In the genomic region with DNA sequence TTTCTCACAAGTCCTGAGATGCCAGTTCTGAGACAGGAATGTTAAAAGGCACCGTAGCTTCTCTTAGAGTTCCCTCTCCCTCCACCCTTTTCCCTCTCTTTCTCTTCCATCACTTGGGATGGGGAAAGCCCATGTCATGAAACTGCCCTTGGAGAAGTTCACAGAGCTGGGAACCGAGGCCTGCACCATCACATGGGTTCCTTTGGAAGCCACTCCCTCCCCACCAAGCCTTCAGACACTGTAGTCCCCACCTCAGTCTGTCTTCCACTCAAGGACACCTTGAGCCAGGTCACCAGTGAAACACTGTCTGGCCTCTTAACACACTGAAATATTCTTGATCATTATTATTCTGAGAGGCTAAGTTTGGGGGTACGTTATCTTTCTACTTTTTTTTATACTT, we compare ENCODE assay signal across 30 mouse cellular contexts. TPM values are rescaled to one million over a fixed set of nuclear protein-coding genes. Genes with fewer than 3 reads are reported as not detected.
A peak's percentile ranks its signal among the peaks of the same experiment; 100 is the strongest.
DNase-seq lines count a peak whose midpoint lies in the region; ATAC-seq lines count a peak whose summit lies in the region.
"Had no signal": no experiment of that assay in that cellular context is flagged by ENCODE, and none has a peak within 500 bp of the region (broad histone marks: within the 10 kb centered on the region; RNA-seq: fewer than 3 reads in every experiment).

No protein-coding gene starts in this region.

- no peak overlapping the region for H3K27ac ChIP-seq in intestine, embryonic 15.5 days

- peaks cover 7% of the 10 kb centered on the region for H3K4me1 ChIP-seq in intestine, embryonic 15.5 days (replicated peaks)

- H3K4me2 ChIP-seq in intestine, embryonic 15.5 days (replicated peaks) = no peak overlapping the region

- 78% methylated on average over 3 of the region's 3 CpGs for WGBS in intestine, embryonic 15.5 days

- H3K9ac ChIP-seq in intestine, embryonic 15.5 days = no peak overlapping the region

- no peaks in the 10 kb centered on the region for H3K9me3 ChIP-seq in intestine, embryonic 15.5 days
- H3K9me3 ChIP-seq: G1E had no signal

- H3K4me3 ChIP-seq in intestine, embryonic 15.5 days (replicated peaks) = no peak overlapping the region

- no peaks in the 10 kb centered on the region for H3K36me3 ChIP-seq in intestine, embryonic 15.5 days
- H3K36me3 ChIP-seq: G1E had no signal

- ATAC-seq in intestine, embryonic 15.5 days = no peak
- ATAC-seq: activated CD4-positive, CD25-positive, alpha-beta regulatory T cell, adult 4 months; CD4-positive, CD25-positive, alpha-beta regulatory T cell, adult 4 months; Patski had no signal

- peak; percentile 55 for DNase-seq in heart, adult 11 months
- DNase-seq in heart, adult 8-10 months (ENCODE audit: low spot score) = no peak
- DNase-seq in ES-CJ7 (ENCODE audit: low read depth, low spot score) (peak; percentile 57), R1 (ENCODE audit: low read depth, low spot score) (peak; percentile 45), ZHBTc4 (ENCODE audit: low read depth, low spot score) (peak; percentile 75)
- DNase-seq in adrenal gland, adult 2 months = no peak
- DNase-seq in right cerebral cortex, postnatal 25 days = no peak
- DNase-seq: adrenal gland, adult 8-10 months; adrenal gland, postnatal 10 days; adrenal gland, postnatal 14 days; adrenal gland, postnatal 25 days; adrenal gland, postnatal 36 days; B cell, adult 2 months; cerebellum, adult 11 months; cerebellum, adult 11-12 months; cerebellum, adult 18-20 months; cerebellum, adult 2 months; cerebellum, adult 8-10 months; cerebellum, adult 9-10 months had no signal

- H3K27me3 ChIP-seq in intestine, embryonic 15.5 days (replicated peaks) = no peaks in the 10 kb centered on the region
- H3K27me3 ChIP-seq: Patski had no signal

RNA-seq across cellular contexts. Expression of a gene that starts 9.1 kb away (rescaled TPM):
- total RNA-seq in heart, adult 8-10 months (2022) = under 1 TPM in 1 of 4 experiments, not detected in 3; 0.28 TPM
- total RNA-seq in adrenal gland, adult 2 months (2021) = under 1 TPM; 0.21 to 0.86 TPM
- polyA plus RNA-seq in adrenal gland, adult 2 months (2012; rRNA removed) = 0.07 and 0.17 TPM in 2 replicates
- 0.19 and 0.33 TPM in 2 replicates for polyA plus RNA-seq in intestine, embryonic 15.5 days (2015; fragmentation: Nextera tagmentation; extraction: Ambion mirVana)
- total RNA-seq: adrenal gland, postnatal 14 days; G1E; MEL had no signal
- polyA plus RNA-seq: activated CD4-positive, CD25-positive, alpha-beta regulatory T cell, adult 4 months; C2C12; CD4-positive, CD25-positive, alpha-beta regulatory T cell, adult 4 months; G1E; Patski had no signal

RNA-seq across cellular contexts. Expression of a gene that starts 38.9 kb away (rescaled TPM):
- not detected for total RNA-seq in heart, adult 8-10 months (2022)
- total RNA-seq in adrenal gland, adult 2 months (2021) = not detected
- 0.06 TPM in 1 of 2 replicates, not detected in the other for polyA plus RNA-seq in adrenal gland, adult 2 months (2012; rRNA removed)
- not detected in 2 replicates for polyA plus RNA-seq in intestine, embryonic 15.5 days (2015; fragmentation: Nextera tagmentation; extraction: Ambion mirVana)
- total RNA-seq: adrenal gland, adult 18-20 months; adrenal gland, adult 8-10 months; adrenal gland, postnatal 10 days; adrenal gland, postnatal 14 days; adrenal gland, postnatal 36 days; adrenal gland, postnatal 4 days; CH12.LX; MEL had no signal
- polyA plus RNA-seq: brain, embryonic 14.5 days; C2C12; cerebellum, adult 2 months; G1E; Patski had no signal

RNA-seq across cellular contexts. Expression of a gene that starts 51.8 kb away (rescaled TPM):
- 10 to 100 TPM in 1 of 4 experiments, 1 to 10 TPM in 3; 9.1 to 11.5 (median 9.2) TPM for total RNA-seq in heart, adult 8-10 months (2022)
- 10 to 100 TPM; 22.3 to 28.9 TPM for total RNA-seq in adrenal gland, adult 2 months (2021)
- 26.9 and 28.1 TPM in 2 replicates for polyA plus RNA-seq in adrenal gland, adult 2 months (2012; rRNA removed)
- polyA plus RNA-seq in intestine, embryonic 15.5 days (2015; fragmentation: Nextera tagmentation; extraction: Ambion mirVana) = 4.7 and 4.9 TPM in 2 replicates

RNA-seq across cellular contexts. Expression of a gene that starts 58.3 kb away (rescaled TPM):
- 10 to 100 TPM; 13.6 to 18.9 (median 16.5) TPM for total RNA-seq in heart, adult 8-10 months (2022)
- 1 to 10 TPM; 2.4 to 2.5 TPM for total RNA-seq in adrenal gland, adult 2 months (2021)
- 4.4 and 5.6 TPM in 2 replicates for polyA plus RNA-seq in adrenal gland, adult 2 months (2012; rRNA removed)
- 41.9 and 45.0 TPM in 2 replicates for polyA plus RNA-seq in intestine, embryonic 15.5 days (2015; fragmentation: Nextera tagmentation; extraction: Ambion mirVana)
- polyA plus RNA-seq: activated CD4-positive, CD25-positive, alpha-beta regulatory T cell, adult 4 months; G1E had no signal

Comparison
In these comparisons a context has a peak if more than half of its experiments do, and no peak if none do; other contexts are left out.
1. DNase-seq: peak in heart, adult 11 months (single experiment), ES-CJ7 (single experiment), R1 (single experiment) and ZHBTc4 (single experiment); none in heart, adult 8-10 months (single experiment), adrenal gland, adult 2 months (single experiment) and right cerebral cortex, postnatal 25 days (single experiment).